Mouse (Mus musculus) bone marrow macrophage, adult 2 months (primary cell): ENCODE results near the gene Slc26a10. TPM values are rescaled to one million over a fixed set of nuclear protein-coding genes. Genes with fewer than 3 reads are reported as not detected.
A peak's percentile ranks its signal among the peaks of the same experiment; 100 is the strongest.

Source experiments
- H3K27ac ChIP-seq: 2 replicates; pipeline ENCODE4 v1.5.1; 2012; ENCODE audit warnings: low read depth, low read length; ENCODE audit not compliant: insufficient read depth
- H3K4me1 ChIP-seq: 2 replicates; pipeline ENCODE4 v1.6.1; 2012; ENCODE audit warnings: low read length; ENCODE audit not compliant: control insufficient read depth, insufficient read depth
- H3K4me3 ChIP-seq: 2 replicates; pipeline ENCODE4 v1.5.1; 2012; ENCODE audit warnings: mild to moderate bottlenecking, low read length, moderate library complexity; ENCODE audit not compliant: insufficient read depth
- CTCF ChIP-seq: IDR thresholded peaks from 2 replicates; pipeline ENCODE4 v1.5.1; 2012; ENCODE audit warnings: low read depth, mild to moderate bottlenecking, low read length, moderate library complexity
- POLR2A ChIP-seq: IDR thresholded peaks from 2 replicates; pipeline ENCODE4 v1.6.1; 2012; ENCODE audit warnings: mild to moderate bottlenecking, low read depth, low read length, borderline replicate concordance
- polyA plus RNA-seq: library from polyadenylated mRNA; stranded (reverse); fragments of >200 nt; gene quantifications from 2 replicates; pipeline ENCODE4 v1.2.4, GENCODE M21; 2012; ENCODE audit not compliant: missing spikeins, insufficient read depth, insufficient read length

Slc26a10 gene
- polyA plus RNA-seq, 1 experiment = not detected

DNA sequence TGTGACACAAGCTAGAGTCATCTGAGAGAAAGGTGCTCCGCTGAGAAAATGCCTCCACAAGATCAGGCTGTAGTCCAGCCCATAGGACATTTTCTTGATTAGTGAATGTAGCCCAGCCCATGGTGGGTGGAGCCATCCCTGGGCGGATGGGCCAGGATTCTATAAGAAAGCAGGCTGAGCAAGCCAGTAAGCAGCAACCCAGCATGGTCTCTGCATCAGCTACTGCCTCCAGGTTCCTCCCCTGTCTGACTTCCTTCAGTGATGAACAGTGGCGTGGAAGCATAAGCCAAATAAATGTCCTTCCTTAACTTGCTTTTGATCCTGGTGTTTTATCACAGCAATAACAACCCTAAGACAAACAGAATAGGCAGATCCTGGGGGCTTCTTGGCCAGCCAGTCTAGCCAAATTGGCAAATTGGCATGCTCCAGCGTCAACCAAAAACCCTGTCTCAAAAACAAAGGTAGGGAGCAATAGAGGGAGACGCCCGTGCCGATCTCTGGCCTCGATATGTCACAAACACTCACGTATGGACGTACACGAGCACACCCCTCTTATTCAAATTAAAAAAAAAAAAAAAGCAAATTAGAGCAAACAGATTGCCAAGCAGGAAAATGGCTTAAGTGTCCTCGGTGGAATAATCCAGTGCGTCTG lies 57.5 kb downstream of the Slc26a10 start:
- Histone ChIP-seq H3K27ac (no peak overlapping the region), H3K4me1 (peaks cover 32% of the 10 kb centered on the region), H3K4me3 (peak overlapping the region; percentile 48)
- no peak for TF ChIP-seq POLR2A
- no peak for TF ChIP-seq CTCF

DNA sequence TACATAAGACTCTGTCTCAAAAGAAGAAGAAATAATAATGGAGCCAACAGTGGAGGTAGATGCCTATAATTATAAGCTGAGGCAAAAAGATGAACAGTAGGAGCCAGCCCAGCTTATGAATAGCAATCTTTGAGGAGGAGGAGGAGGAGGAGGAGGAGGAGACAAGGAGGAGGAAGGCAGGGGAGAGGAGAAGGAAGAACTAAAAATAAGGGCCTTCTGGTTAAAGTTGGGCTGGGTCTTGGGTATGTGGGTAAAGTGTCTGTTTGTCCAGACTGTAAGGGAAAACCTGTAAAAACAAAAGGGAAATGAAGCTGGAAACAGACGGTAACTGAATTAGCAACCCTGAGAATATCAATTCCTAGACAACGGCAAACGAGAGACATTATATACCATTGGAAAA lies 58.4 kb downstream of the Slc26a10 start:
- no peak overlapping the region for H3K4me3 ChIP-seq
- TF ChIP-seq POLR2A (no peak), CTCF (no peak)
- H3K4me1 ChIP-seq = peaks cover 25% of the 10 kb centered on the region
- no peak overlapping the region for H3K27ac ChIP-seq

Other genes starting within 250 kb of the Slc26a10 start
- 117 and 123 TPM in 2 replicates for gene Ctdsp2, start 201.9 kb downstream of the Slc26a10 start, polyA plus RNA-seq
- not detected in 2 replicates for gene Avil, start 179.9 kb downstream of the Slc26a10 start, polyA plus RNA-seq
- gene Tsfm, start 149.8 kb downstream of the Slc26a10 start, polyA plus RNA-seq = 12.9 and 16.4 TPM in 2 replicates
- gene Mettl1, start 139.2 kb downstream of the Slc26a10 start, polyA plus RNA-seq = 3.1 and 4.3 TPM in 2 replicates
- 0.34 TPM in 1 of 2 replicates, not detected in the other for gene Eef1akmt3, start 139.1 kb downstream of the Slc26a10 start, polyA plus RNA-seq
- gene Cyp27b1, start 132.4 kb downstream of the Slc26a10 start, polyA plus RNA-seq = not detected in 2 replicates
- 1.2 and 1.7 TPM in 2 replicates for gene March9, start 120.5 kb downstream of the Slc26a10 start, polyA plus RNA-seq
- 161 and 187 TPM in 2 replicates for gene Cdk4, start 117.1 kb downstream of the Slc26a10 start, polyA plus RNA-seq
- gene Tspan31, start 110.4 kb downstream of the Slc26a10 start, polyA plus RNA-seq = 116 and 126 TPM in 2 replicates
- 0.85 and 2.0 TPM in 2 replicates for gene Agap2, start 105.4 kb downstream of the Slc26a10 start, polyA plus RNA-seq
- 164 and 167 TPM in 2 replicates for gene Os9, start 59.5 kb downstream of the Slc26a10 start, polyA plus RNA-seq
- 42.2 and 50.6 TPM in 2 replicates for gene B4galnt1, start 15.4 kb downstream of the Slc26a10 start, polyA plus RNA-seq
- gene Arhgef25, start 9.4 kb upstream of the Slc26a10 start, polyA plus RNA-seq = 1.3 TPM in 1 of 2 replicates, not detected in the other
- gene Dtx3, start 15.1 kb upstream of the Slc26a10 start, polyA plus RNA-seq = 60.1 and 68.7 TPM in 2 replicates
- gene Pip4k2c, start 30.9 kb upstream of the Slc26a10 start, polyA plus RNA-seq = 34.5 and 35.0 TPM in 2 replicates
- 2.3 and 2.5 TPM in 2 replicates for gene Kif5a, start 82.7 kb upstream of the Slc26a10 start, polyA plus RNA-seq
- 119 and 121 TPM in 2 replicates for gene Dctn2, start 85.7 kb upstream of the Slc26a10 start, polyA plus RNA-seq
- 45.8 and 53.4 TPM in 2 replicates for gene Mbd6, start 108.4 kb upstream of the Slc26a10 start, polyA plus RNA-seq
- 29.4 and 34.9 TPM in 2 replicates for gene Mars, start 131.1 kb upstream of the Slc26a10 start, polyA plus RNA-seq
- 131 and 146 TPM in 2 replicates for gene Arhgap9, start 141.3 kb upstream of the Slc26a10 start, polyA plus RNA-seq
- not detected in 2 replicates for gene Gli1, start 161.3 kb upstream of the Slc26a10 start, polyA plus RNA-seq
- gene Inhbe, start 173.8 kb upstream of the Slc26a10 start, polyA plus RNA-seq = not detected in 2 replicates
- gene Inhbc, start 189.8 kb upstream of the Slc26a10 start, polyA plus RNA-seq = not detected in 2 replicates
- gene R3hdm2, start 199.7 kb upstream of the Slc26a10 start, polyA plus RNA-seq = 134 and 144 TPM in 2 replicates